Mouse (Mus musculus) MEL (cell line): ENCODE measurements around the gene Tex28.

Experiments used
- BHLHE40 ChIP-seq: IDR thresholded peaks from 2 replicates; pipeline ENCODE4 v1.6.1; 2012; ENCODE audit warnings: low read depth, mild to moderate bottlenecking, inconsistent platforms, low read length, improper control_type of control experiment, borderline replicate concordance
- CTCF ChIP-seq, 3 experiments: IDR thresholded peaks in 2 of 3; conservative IDR thresholded peaks in 1 of 3; 2 replicates each; pipeline ENCODE4 v1.5.1; 2011 to 2012; ENCODE audit warnings: low read length in 3 of 3, low read depth in 2 of 3, mild to moderate bottlenecking in 2 of 3, improper control_type of control experiment in 1 of 3, inconsistent platforms in 1 of 3, mixed read lengths in 1 of 3, moderate library complexity in 1 of 3; ENCODE audit not compliant: control insufficient read depth in 1 of 3, insufficient read depth in 1 of 3, poor library complexity in 1 of 3, severe bottlenecking in 1 of 3
- E2F4 ChIP-seq: IDR thresholded peaks from 2 replicates; pipeline ENCODE4 v1.6.1; 2011; ENCODE audit warnings: low read depth, low read length, improper control_type of control experiment, borderline replicate concordance
- ETS1 ChIP-seq: IDR thresholded peaks from 2 replicates; pipeline ENCODE4 v1.6.1; 2012; ENCODE audit warnings: low read depth, mild to moderate bottlenecking, inconsistent platforms, low read length, improper control_type of control experiment, moderate library complexity
- HCFC1 ChIP-seq: IDR thresholded peaks from 2 replicates; pipeline ENCODE4 v1.6.1; 2012; ENCODE audit warnings: low read depth, mild to moderate bottlenecking, inconsistent platforms, low read length, improper control_type of control experiment, moderate library complexity
- NRF1 ChIP-seq: IDR thresholded peaks from 2 replicates; pipeline ENCODE4 v1.6.1; 2014; ENCODE audit warnings: low read depth, mild to moderate bottlenecking, inconsistent platforms, low read length, improper control_type of control experiment, moderate library complexity; ENCODE audit not compliant: poor library complexity, insufficient read depth, severe bottlenecking
- POLR2A ChIP-seq, 2 experiments: IDR thresholded peaks; 2 replicates each; pipeline ENCODE4 v1.6.1; 2011 to 2012; ENCODE audit warnings: low read length in 2 of 2, mild to moderate bottlenecking in 2 of 2, control low read depth in 1 of 2, improper control_type of control experiment in 1 of 2, low read depth in 1 of 2, moderate library complexity in 1 of 2; ENCODE audit not compliant: control insufficient read depth in 1 of 2, insufficient read depth in 1 of 2, poor library complexity in 1 of 2
- UBTF ChIP-seq: IDR thresholded peaks from 2 replicates; pipeline ENCODE4 v1.6.1; 2012; ENCODE audit warnings: low read depth, mild to moderate bottlenecking, inconsistent platforms, low read length, improper control_type of control experiment, moderate library complexity, borderline replicate concordance; ENCODE audit not compliant: insufficient read depth
- USF1 ChIP-seq: IDR thresholded peaks from 2 replicates; pipeline ENCODE4 v1.6.1; 2014; ENCODE audit warnings: low read depth, mild to moderate bottlenecking, inconsistent platforms, low read length, improper control_type of control experiment, moderate library complexity

DNA sequence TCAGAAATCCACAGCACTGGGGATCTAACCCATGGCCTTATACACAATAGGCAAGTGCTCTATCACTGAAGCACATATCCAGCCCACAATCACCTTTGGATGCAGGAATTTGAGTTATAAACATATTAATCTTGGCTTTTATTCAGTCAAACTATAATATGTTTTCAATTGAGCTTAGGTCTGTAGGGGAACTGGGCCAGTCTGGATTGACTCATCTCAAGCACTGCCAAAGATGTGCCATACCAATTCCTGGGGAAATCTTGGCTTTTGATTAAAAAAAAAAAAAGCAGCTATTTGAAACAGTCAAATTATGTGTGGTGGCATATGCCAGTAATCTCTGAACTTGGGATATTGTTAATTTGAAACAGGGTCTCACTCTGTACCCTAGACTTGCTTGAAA, 53.6 kb downstream of the Tex28 start:
- TF ChIP-seq HCFC1 (no peak), CTCF (IDR thresholded peaks at IDR 0.05 in 2 of 3, conservative IDR thresholded peaks at IDR 0.05 in 1 of 3; ENCODE audit: control insufficient read depth in 1 of 3, insufficient read depth in 1 of 3, low read depth in 2 of 3, low read length in 3 of 3, poor library complexity in 1 of 3, severe bottlenecking in 1 of 3) (no peak), NRF1 (no peak), USF1 (no peak), BHLHE40 (no peak), POLR2A (IDR thresholded peaks at IDR 0.05; ENCODE audit: control insufficient read depth in 1 of 2, insufficient read depth in 1 of 2, low read depth in 1 of 2, low read length in 2 of 2, poor library complexity in 1 of 2) (no peak), E2F4 (no peak), UBTF (no peak), ETS1 (no peak)
